Mouse (Mus musculus): Measurements from ENCODE around the gene Bcl2l2.

The Bcl2l2 gene

DNA sequence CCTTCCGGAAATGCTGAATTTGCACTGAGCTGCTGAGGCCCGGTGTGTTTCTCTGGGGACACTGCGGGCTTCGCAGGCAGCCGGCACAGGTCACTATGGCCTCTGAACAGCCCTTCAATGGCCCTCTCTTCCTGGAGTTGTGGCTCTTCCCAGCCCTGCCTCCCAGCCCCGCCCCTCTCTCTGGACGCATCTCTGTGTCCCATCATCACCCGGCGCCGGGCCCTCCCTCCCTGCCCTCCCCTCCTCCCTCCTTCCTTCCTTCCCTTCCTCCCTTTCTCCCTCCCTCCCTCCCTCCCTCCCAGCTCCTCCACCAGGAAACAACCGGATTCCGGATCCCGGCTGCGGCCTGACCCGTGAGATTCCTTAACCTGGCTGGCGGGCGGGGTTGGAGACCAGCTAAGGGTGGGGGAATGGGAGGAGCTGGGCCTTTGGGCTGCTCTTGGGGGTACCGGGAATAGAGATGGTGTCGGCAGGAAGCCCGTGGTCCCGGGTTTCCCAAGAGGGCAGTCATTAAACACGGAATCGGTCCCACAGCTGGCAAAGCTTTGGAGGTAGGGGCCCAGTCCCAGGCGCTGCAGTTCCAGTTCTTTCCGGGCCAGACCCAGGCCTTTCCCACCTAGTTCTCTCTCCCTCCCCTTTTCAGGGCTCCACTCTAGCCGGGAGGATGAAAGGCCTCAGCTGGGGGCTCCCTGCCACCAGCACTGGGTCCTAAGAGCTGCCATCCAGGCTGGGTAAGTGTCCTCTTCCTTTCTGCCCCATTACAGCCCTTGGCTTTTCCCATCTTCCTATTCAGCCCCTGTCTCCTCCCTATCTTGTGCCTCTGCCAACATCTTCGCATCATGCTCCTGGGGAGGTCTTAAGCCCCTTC lies at the start of gene Bcl2l2, which contains the start of gene Gm20521:
Bcl2l2 (plus strand) TSS at position 224 of the 868 bp plus-strand sequence.
Gm20521 (plus strand) TSS at position 288 of the 868 bp plus-strand sequence.
- in situ Hi-C loops (cut with MboI, MseI), result no loop called here

DNA sequence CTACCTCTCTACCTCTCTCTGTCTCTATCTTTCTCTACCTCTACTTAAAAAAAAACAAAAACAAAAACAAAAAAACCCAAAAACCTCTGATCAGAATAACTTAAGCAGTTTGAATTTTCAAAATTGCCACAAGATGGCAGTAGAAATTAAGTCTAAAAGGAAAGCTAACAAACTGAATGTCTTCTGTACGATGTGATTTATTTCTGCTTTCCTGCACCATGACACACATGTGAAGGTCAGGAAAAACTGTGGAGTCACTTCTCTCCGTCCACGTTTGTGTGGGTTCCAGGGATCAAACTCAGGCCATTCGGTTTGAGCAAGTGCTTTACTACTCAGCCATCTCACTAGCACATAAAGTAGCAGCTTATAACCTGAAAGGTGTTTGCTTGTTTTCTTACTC lies 39.7 kb upstream of the Bcl2l2 start:
- in situ Hi-C loops (cut with MboI, MseI), result loop anchor here in 1 of 2 experiments (5.0 kb wide), 1 partner anchor 94 kb away; the partner anchor contains the start of gene Cmtm5

DNA sequence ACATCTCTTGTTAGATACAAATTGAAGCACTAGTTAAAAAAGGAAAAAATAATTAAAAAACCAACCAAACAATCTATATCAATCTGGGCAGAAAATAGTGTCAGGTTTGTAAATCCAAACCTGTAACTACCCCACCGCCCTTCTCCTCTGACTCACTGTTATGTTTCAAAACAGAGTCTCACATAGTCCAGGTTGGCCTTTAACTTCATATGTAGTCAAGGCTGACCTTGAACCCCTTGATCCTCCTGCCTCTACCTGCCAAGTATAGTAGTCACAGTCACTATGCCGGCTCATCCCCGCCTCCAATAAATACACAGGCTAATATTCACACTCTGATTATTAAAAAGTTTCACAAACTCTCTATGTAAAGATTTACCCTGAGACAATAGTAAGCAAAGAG lies 27.5 kb upstream of the Bcl2l2 start:
- in situ Hi-C loops (cut with MboI, MseI), result no loop called here

DNA sequence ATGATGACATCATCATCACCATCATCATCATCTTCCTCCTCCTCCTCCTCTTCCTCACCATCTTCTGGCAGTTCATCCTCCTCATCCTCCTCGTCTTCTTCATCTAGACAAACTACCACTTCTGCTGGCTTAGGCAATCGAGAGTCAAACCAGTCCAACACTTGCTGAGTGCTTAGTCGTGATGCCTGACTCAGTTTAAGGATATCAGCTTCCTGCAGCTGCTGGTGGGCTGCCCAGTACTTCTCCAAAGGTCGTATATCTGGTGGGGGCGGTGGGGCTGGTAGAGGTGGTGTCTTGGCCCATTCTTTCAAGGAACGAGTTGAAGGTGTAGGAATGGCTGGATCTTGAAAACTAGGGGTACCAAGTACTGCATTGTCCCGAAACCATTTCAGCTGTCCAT lies 26.5 kb upstream of the Bcl2l2 start:
- in situ Hi-C loops (cut with MboI, MseI), result no loop called here

DNA sequence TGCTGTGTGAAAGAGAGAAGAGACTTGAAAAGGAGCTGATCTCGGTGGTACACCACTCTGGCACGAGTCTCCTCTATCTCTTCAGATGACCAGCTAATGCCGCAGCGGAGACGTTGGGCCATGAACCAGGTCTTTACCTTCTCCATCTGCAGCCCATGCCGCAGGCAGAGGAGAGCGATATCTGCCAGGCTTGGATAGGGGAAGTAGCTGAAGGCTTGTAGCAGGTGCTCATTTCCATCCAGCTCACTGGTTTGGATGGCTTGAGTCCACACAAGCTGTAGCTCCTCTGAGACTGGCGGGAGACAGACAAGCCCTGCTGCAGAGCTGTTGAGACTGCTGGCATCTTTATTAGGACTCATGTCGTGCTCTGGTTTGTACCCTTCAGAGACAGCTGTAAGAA lies 25.3 kb upstream of the Bcl2l2 start:
- in situ Hi-C loops (cut with MboI, MseI), result no loop called here

DNA sequence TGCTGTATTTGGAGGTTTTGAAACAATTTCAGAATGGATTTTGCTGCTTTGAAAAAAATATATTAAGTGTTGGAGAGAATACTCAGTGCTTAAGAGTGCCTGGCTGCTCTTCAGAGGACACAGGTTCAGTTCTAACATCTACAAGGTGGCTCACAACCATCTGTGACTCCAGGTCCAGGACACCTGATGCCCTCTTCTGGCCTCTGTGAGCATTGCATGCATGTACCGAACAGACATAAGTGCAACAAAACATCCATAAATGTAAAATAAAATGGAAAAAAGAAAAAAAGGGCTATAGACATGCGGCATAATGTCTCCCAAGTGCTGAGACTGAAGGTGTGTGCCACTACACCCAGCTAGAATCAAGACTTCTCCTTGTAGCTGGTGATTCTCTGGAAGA lies 22.7 kb upstream of the Bcl2l2 start:
- in situ Hi-C loops (cut with MboI, MseI), result no loop called here

DNA sequence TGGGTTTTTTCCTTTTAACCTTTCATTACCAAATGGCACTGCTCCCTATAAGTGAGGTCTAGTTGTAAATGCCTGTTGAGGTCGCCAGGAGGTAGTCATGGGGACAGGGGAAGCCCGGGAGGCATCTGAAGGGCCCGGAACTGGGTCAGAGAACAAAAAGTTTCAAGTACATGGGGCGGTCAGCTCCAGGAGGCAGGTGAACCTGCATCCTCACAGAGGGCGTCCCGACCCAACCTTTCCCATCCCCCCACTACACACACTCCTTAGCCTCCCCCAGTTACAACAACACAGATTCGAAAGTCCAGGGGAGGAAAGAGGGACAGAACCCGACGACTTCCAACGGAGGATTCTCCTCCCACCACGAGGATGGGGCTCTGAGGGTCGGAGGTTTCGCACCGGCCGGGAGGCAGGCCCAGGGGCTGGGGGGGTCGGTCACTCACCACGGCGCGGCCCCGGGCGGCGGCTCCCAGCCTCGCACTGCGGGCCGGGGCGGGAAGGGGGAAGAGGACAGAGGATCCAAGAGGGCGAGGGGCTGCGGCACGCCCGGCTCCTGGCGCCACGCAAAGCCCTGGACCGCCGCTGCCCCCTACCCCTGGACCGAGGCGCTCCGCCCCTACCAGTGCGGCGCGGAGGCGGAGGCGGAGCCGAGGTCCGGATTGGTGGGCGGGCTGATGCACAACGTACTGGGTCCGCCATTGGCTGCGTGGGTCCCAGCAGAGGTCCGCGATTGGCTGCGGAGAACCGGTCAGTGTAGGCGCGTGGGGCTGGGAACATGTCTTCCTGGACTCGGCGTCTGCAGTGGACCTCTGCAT lies 19.5 kb upstream of the Bcl2l2 start:
- in situ Hi-C loops (cut with MboI, MseI), result no loop called here

DNA sequence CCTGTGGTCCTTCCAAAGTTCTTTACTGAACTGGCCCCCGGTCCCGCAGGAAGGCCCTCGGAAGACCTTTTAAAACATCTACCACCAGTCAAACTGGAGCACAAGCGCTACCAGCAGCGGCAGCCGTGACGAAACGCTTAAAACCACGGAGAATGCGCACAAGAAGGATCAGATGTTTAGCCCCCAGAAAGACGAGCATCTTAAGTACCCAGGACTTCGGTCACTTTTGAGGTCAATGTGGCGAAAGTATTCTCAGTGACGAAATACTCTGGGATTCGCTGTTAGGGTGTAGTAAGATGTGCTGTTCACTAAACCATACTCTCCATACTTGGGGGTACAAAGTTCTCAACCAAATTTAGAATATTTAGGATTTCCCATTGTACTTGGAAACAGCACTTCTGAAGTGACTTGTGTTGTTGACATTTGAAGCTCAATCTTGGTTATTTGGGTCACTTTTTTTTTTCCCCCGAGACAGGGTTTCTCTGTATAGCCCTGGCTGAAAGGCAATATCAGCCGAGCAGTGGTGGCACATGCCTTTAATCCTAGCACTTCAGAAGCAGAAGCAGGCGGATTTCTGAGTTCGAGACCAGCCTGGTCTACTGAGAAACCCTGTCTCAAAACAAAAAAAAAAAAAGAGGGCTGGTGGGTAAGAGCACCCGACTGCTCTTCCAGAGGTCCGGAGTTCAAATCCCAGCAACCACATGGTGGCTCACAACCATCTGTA lies 18.7 kb upstream of the Bcl2l2 start:
- in situ Hi-C loops (cut with MboI, MseI), result no loop called here

DNA sequence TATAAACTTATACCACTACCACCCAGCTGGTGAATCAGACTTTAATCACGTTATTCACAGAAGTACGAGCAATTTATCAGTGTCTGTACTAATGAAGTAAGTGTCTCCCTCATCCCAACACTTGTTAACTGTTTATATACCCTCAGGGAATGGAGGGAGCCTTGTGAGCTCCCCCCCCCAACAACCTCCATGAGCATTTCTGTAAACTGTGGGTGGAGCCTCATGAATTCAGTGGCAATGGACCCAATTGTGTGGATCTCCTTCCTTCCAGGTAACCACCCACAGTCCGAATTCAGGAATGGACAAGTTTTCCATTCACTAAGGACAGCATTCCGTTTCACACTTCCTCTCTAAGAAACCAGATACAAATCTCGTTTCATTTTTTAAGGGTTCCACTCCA lies 17.6 kb upstream of the Bcl2l2 start:
- in situ Hi-C loops (cut with MboI, MseI), result no loop called here

DNA sequence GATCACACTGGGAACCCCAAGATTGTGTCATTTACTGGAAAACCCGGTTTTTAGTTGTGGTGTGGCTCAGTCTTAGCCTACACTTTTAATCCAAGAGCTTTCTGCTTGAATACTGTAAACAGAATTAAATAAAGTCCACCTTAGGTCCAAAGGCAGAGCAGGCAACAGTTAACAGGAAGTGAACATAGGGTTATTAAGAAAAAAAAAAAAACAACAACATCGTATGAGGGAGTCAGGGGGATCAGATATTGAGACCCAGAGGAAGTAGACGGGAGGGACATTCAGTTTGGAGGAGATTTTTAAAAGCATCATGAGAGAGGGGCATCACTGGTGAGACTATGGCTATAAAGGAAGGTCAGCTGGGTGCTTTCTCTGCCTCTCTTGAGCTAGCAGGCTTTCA lies 16.9 kb upstream of the Bcl2l2 start:
- in situ Hi-C loops (cut with MboI, MseI), result no loop called here

DNA sequence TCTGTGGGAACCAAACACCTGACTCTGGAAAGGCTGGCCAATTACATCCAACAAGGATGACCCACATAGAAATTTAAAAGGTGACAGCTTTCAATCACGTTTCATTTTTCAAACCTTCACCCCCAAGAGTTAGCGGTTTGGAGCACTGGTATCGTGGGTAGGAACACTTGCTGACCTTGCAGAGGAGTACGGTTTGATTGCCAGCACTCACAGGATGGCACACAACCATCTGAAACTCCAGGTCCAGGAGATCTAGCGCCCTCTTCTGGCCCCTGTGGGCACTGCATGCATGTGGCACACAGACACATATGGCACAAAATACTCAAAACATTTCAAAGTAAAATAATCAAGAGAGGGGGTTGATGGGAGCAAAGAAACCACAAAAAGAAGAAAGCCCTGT lies 16.2 kb upstream of the Bcl2l2 start:
- in situ Hi-C loops (cut with MboI, MseI), result no loop called here

DNA sequence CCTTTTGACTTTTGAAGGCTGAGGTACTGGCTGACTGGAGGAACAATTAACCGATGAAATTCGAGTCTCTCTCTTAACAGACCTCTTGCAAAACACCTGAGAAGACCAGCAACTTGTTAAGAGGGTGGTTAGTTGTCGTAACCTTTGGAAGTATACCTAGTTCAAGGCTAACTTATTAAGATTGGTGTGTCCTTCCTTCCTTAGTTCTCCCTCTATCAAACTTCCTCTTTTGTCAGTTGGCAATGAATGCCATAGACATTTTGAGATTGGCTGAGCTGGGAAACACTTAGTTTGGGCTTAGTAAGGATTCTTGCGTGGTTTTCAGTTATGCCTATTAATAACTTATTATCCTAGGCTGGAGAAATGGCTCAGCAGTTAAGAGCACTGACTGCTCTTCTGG lies 15.2 kb upstream of the Bcl2l2 start:
- in situ Hi-C loops (cut with MboI, MseI), result no loop called here

DNA sequence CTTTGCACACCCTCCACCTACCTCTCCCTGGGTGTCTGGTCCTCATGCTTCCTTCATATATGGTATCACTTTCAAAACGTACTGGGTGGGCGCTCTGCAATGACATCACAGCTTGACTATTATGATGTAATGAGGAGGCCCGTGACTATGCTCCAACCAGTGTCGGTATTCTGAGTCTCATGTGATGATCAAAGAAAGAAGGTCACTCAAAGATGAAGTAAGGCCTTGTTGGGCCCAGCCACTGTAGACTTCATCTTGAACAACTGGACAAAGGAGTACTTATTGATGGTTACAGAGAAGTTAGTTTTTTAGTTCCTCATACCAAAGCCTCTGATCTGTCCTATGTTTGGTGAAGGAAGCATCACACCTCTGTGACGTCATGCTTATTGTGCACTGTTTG lies 12.3 kb upstream of the Bcl2l2 start, which contains the start of gene Homez:
Homez (minus strand) TSS at position 101 of the 400 bp plus-strand sequence.
- in situ Hi-C loops (cut with MboI, MseI), result no loop called here

DNA sequence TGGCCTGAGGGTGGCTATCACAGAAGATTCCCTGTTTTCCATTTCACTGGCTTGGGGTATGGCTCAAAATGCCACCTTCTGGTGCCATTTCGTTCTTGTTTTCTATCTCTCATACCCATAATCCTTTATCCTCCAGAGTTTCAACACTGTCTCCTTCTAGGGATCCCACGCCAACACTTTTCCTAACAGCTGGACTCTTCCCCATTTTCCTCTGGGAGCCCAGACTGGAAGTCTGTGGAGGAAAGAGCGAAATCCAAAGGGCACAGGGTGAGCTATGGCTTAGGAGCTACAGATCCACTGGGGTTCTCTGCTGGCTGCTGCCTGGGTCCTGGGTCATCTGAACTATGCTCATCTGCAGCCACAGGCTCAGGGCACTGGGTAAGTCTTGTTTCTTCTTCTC lies 9.0 kb upstream of the Bcl2l2 start:
- in situ Hi-C loops (cut with MboI, MseI), result no loop called here

DNA sequence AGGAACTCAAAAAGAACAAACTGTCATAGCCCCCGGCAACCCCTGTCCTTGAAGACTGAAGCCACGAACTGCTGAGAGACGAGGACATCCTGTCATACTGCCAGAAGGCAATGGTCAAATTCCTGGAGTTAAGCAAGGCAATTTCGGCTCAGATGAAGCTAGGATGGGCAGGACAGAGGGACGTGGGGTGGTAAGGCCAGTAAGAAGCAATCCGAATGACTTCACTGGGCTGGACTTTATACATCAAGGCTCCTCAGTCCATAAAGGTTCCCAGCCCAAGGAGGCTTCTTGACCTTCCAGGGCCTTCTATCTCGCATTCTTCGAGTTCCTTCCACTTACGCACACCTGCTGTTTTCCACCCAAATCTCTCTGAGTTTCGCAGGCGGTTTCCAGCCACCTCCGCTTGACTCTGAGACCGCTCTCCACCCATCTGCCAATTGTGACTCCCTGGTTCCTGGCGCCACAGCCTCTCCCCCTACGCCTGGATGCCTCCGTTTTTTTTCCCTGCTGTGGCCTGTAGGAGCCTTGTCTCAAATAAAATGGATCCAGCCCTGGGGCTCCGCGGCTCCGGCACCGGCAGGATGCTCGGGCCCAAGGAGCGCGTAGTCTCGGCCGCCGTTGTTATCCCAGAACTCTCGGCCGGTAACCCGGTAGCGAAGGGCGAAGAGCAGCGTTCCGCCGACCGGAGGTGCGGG lies 7.2 kb upstream of the Bcl2l2 start:
- in situ Hi-C loops (cut with MboI, MseI), result no loop called here

DNA sequence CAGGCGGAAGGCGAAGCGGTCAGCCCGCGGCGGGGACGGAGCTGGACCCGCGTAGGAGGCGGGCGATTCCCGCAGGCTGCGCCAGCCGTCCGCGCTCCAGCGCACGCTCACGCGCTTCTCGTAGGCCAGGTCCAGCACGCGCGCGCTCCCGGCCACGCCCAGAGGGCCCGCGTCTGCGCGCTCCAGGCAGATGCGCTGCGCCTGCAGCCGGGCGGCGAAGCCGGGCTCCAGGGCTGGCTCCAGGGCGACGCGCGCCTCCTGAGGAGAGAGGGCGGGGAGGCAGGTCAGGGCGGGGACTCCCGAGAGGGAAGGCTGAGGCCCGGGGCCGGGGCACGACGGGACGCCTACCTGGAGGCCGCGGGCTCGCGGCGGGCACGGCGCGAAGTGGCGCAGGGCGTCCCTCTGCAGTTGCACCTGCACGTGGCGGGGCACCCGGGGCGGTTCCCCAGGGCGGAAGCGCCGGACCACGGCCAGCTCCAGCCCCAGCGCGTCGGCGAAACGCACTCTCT lies 6.6 kb upstream of the Bcl2l2 start:
- in situ Hi-C loops (cut with MboI, MseI), result no loop called here

DNA sequence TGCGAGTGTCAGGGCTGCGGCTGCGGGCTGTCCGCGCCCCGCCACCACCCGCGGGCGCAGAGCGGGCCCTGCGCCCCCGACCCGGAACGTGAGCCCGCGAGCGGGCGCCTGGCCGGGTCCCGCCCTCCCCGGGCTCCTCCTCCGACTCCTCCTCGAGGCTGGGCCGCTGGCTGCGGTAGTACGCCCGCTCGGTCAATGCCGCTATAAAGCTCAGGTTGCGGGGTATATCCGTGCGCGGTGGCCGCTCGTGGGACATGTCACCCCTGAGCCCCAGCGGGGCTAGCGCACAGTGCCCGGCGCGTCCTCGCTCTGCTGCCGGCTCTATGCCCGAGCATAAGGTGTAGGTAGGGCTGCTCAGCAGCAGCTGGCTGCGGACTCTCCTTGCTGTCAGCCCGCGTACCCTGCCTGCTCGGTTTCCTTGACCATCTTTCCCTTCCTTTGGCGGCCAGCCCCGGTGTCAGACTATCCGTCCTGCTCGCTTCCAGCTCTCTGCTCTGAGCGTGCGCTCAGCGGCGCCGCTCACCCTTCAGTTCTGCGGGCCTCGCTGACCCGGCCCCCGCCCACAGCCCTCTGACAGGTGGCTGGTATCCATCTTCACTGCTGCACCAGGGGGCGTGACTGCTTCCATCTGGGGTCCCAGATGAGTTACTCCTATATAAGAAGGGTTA lies 6.0 kb upstream of the Bcl2l2 start, which contains the start of gene Ppp1r3e:
Ppp1r3e (minus strand) TSS at position 503 of the 668 bp plus-strand sequence.
- in situ Hi-C loops (cut with MboI, MseI), result no loop called here

DNA sequence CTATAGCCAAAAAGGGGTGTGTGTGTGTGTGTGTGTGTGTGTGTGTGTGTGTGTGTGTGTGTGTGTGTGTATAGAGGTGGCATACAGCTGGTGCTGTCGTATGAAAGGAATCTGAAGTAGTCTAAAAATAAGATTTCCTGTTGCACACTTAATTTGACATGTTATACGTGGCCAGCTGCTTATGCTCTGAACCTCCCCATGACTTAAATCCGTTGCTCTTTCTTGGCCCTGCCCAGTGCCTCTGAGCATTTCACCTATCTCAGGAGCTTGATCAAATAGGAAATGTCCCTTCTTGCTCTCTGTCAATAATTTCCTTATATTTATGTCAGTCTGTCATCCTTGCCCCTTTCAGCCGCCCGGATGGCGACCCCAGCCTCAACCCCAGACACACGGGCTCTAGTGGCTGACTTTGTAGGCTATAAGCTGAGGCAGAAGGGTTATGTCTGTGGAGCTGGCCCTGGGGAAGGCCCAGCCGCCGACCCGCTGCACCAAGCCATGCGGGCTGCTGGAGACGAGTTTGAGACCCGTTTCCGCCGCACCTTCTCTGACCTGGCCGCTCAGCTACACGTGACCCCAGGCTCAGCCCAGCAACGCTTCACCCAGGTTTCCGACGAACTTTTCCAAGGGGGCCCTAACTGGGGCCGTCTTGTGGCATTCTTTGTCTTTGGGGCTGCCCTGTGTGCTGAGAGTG lies 990 bp downstream of the Bcl2l2 start:
- in situ Hi-C loops (cut with MboI, MseI), result no loop called here

DNA sequence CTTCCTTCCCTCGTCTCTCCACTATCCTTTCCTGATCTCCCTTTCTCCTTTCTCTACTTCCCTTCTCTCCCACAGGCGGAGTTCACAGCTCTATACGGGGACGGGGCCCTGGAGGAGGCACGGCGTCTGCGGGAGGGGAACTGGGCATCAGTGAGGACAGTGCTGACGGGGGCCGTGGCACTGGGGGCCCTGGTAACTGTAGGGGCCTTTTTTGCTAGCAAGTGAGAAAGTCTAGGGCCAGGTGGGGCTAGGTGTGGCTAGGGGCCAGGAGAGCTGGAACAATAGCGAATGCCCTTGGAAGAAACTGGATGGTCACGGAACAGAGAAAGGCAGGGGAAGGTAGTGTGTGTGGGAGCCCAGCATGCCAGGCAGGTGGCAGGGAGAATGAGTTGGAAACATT lies 2.1 kb downstream of the Bcl2l2 start:
- in situ Hi-C loops (cut with MboI, MseI), result no loop called here

DNA sequence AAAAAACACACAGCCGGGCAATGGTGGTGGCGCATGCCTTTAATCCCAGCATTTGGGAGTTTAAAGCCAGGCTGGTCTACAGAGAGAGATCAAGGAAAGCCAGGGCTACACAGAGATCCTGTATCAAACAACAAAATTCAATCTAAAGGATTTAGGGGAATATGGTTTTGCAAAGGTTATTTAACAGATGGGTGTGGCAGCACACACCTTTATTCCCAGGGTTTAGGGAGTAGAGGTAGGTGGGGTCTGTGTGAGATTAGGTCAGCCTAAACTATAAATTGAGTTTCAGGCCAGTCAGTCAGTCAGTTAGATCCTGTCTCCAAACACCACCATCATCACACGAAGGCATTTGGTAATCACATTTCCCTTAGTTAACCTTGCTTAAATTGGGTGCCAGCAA lies 9.0 kb downstream of the Bcl2l2 start, which contains the start of gene Pabpn1:
Pabpn1 (plus strand) TSS at position 301 of the 400 bp plus-strand sequence.
- in situ Hi-C loops (cut with MboI, MseI), result no loop called here
